Mouse (Mus musculus) spleen, adult 12 weeks (tissue): ENCODE data around the gene Ablim1.

Source experiments
- DNase-seq: peaks from one replicate; pipeline ENCODE4 v3.0.0; 2022; ENCODE audit warnings: low spot score

Ablim1 gene

GRCm38 (mm10) chr19:57222657-57223056 lies 92.1 kb downstream of the Ablim1 start:
- no peak for DNase-seq

- no peak for DNase-seq
Observed at GRCm38 (mm10) chr19:57221684-57222235, 93.0 kb downstream of the Ablim1 start.

- DNase-seq = no peak
Observed at GRCm38 (mm10) chr19:57219758-57220157, 95.0 kb downstream of the Ablim1 start.

- no peak for DNase-seq
Observed at GRCm38 (mm10) chr19:57217161-57217560, 97.6 kb downstream of the Ablim1 start.

- no peak for DNase-seq
Observed at GRCm38 (mm10) chr19:57215527-57215926, 99.2 kb downstream of the Ablim1 start.

GRCm38 (mm10) chr19:57212406-57212805 lies 102.3 kb downstream of the Ablim1 start:
- no peak for DNase-seq

- DNase-seq = no peak
Observed at GRCm38 (mm10) chr19:57211444-57212111, 103.1 kb downstream of the Ablim1 start.

- DNase-seq = no peak
Observed at GRCm38 (mm10) chr19:57210924-57211323, 103.8 kb downstream of the Ablim1 start.

- DNase-seq = no peak
Observed at GRCm38 (mm10) chr19:57204101-57204500, 110.6 kb downstream of the Ablim1 start.

- DNase-seq = no peak
Observed at GRCm38 (mm10) chr19:57202554-57202953, 112.2 kb downstream of the Ablim1 start.

GRCm38 (mm10) chr19:57201090-57201483 lies 113.6 kb downstream of the Ablim1 start:
- no peak for DNase-seq

GRCm38 (mm10) chr19:57200477-57201089 lies 114.1 kb downstream of the Ablim1 start:
- no peak for DNase-seq

GRCm38 (mm10) chr19:57199361-57199760 lies 115.4 kb downstream of the Ablim1 start:
- DNase-seq = no peak

- no peak for DNase-seq
Observed at GRCm38 (mm10) chr19:57198531-57198930, 116.2 kb downstream of the Ablim1 start.

- DNase-seq = no peak
Observed at GRCm38 (mm10) chr19:57198029-57198428, 116.7 kb downstream of the Ablim1 start.

- no peak for DNase-seq
Observed at GRCm38 (mm10) chr19:57197043-57197817, 117.5 kb downstream of the Ablim1 start.

- DNase-seq = no peak
Observed at GRCm38 (mm10) chr19:57196616-57197015, 118.1 kb downstream of the Ablim1 start.

- no peak for DNase-seq
Observed at GRCm38 (mm10) chr19:57195169-57195930, 119.4 kb downstream of the Ablim1 start.

GRCm38 (mm10) chr19:57193958-57194357 lies 120.8 kb downstream of the Ablim1 start:
- no peak for DNase-seq

GRCm38 (mm10) chr19:57193382-57193781 lies 121.3 kb downstream of the Ablim1 start:
- DNase-seq = no peak

- DNase-seq = no peak
Observed at GRCm38 (mm10) chr19:57191109-57191508, 123.6 kb downstream of the Ablim1 start.

- no peak for DNase-seq
Observed at GRCm38 (mm10) chr19:57189427-57189826, 125.3 kb downstream of the Ablim1 start.
